Mouse (Mus musculus) megakaryocyte, embryonic 14.5 days (primary cell): ENCODE results near the gene Ap1b1. TPM values are rescaled to one million over a fixed set of nuclear protein-coding genes. Genes with fewer than 3 reads are reported as not detected.

Experiments used
- H3K27me3 ChIP-seq: replicated peaks from 2 replicates; pipeline ENCODE3; 2012; ENCODE audit warnings: inconsistent platforms
- H3K36me3 ChIP-seq: replicated peaks from 2 replicates; pipeline ENCODE3; 2012; ENCODE audit warnings: low read length, inconsistent platforms, mixed read lengths
- H3K4me1 ChIP-seq: 2 replicates; pipeline ENCODE4 v1.6.1; 2012; ENCODE audit warnings: inconsistent platforms
- H3K4me3 ChIP-seq: replicated peaks from 2 replicates; pipeline ENCODE3; 2012; ENCODE audit warnings: moderate library complexity, mild to moderate bottlenecking, inconsistent platforms
- H3K9me3 ChIP-seq: 2 replicates; pipeline ENCODE4 v1.6.1; 2012; ENCODE audit warnings: inconsistent platforms
- FLI1 ChIP-seq: IDR thresholded peaks from 2 replicates; pipeline ENCODE4 v1.6.1; 2012; ENCODE audit warnings: low read length, inconsistent platforms, mixed read lengths
- GATA1 ChIP-seq: IDR thresholded peaks from 3 replicates; pipeline ENCODE4 v1.6.1; 2012; ENCODE audit warnings: mixed read lengths, low read length, inconsistent platforms, borderline replicate concordance
- polyA plus RNA-seq: library from polyadenylated mRNA; stranded (reverse); fragments of >175 nt; gene quantifications from 2 replicates; pipeline ENCODE4 v1.2.3, GENCODE M21; 2012; ENCODE audit warnings: low replicate concordance; ENCODE audit not compliant: insufficient read depth

Gene Ap1b1
- polyA plus RNA-seq, 1 experiment = 57.8 TPM

DNA sequence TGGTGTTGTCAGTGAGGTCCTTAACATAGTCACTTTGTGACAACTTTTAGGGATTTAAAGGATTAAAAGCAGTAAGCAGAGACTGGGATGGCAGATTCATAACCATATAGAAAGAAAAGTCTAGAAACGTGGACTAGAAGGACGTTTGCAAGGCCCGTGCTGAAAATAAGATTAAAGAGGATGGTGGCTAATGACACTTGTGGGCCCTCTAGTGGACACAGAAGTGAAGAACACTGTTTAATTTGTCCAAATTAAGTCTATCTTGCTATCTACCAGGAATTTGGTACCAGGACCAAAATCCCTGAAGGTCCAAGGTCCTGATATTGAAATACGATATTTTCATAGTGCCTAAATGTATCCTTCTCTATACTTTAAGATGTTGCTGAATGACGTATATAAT, 2.4 kb upstream of the Ap1b1 start:
- TF ChIP-seq FLI1 (no peak), GATA1 (no peak)
- Histone ChIP-seq H3K4me3 (peak overlapping the region; percentile 66), H3K4me1 (peaks cover 52% of the 10 kb centered on the region), H3K27me3 (peaks cover 10% of the 10 kb centered on the region), H3K36me3 (peaks cover 14% of the 10 kb centered on the region), H3K9me3 (no peaks in the 10 kb centered on the region)

- H3K4me3 ChIP-seq = peak overlapping the region; percentile 66
- H3K36me3 ChIP-seq = peaks cover 17% of the 10 kb centered on the region
- no peaks in the 10 kb centered on the region for H3K9me3 ChIP-seq
- H3K4me1 ChIP-seq = peaks cover 58% of the 10 kb centered on the region
- H3K27me3 ChIP-seq = peaks cover 10% of the 10 kb centered on the region
- TF ChIP-seq GATA1 (no peak), FLI1 (no peak)
Observed at GRCm38 (mm10) chr11:4984799-4985198, 1.8 kb upstream of the Ap1b1 start.

GRCm38 (mm10) chr11:4987487-4987852, 846 bp downstream of the Ap1b1 start:
- H3K4me1 ChIP-seq = peaks cover 82% of the 10 kb centered on the region

GRCm38 (mm10) chr11:4989187-4989586, 2.6 kb downstream of the Ap1b1 start:
- no peaks in the 10 kb centered on the region for H3K9me3 ChIP-seq
- H3K36me3 ChIP-seq = peaks cover 61% of the 10 kb centered on the region
- peak overlapping the region; percentile 96 for H3K4me3 ChIP-seq
- no peaks in the 10 kb centered on the region for H3K27me3 ChIP-seq
- peaks cover 81% of the 10 kb centered on the region for H3K4me1 ChIP-seq
- no peak for TF ChIP-seq GATA1
- no peak for TF ChIP-seq FLI1

More at GRCm38 (mm10) chr11:4987487-4987852, 846 bp downstream of the Ap1b1 start:
- TF ChIP-seq GATA1 = no peak
- no peak for TF ChIP-seq FLI1
- H3K9me3 ChIP-seq = no peaks in the 10 kb centered on the region
- H3K36me3 ChIP-seq = peaks cover 44% of the 10 kb centered on the region
- H3K4me3 ChIP-seq = peak overlapping the region; percentile 96
- H3K27me3 ChIP-seq = peaks cover 4% of the 10 kb centered on the region

DNA sequence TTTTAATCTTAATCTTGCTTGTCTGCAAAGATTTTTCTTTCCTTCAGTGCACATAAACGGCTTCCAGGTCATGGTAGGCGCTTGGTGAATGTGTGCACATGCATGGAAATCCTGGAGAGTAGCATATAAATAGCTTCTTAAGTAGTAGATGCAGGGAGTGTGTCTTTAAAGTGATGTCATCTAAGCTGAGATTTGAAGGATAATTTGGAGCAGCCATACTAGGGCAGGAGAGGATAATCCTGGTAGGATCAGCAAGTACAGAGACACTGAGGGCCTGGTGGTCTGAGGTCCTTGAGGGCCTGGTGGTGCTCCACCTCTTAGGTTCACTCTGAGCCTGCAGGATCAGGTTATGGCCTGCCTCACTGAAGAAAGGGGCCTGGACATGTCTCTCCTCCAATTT, 5.8 kb downstream of the Ap1b1 start:
- Histone ChIP-seq H3K4me1 (peaks cover 70% of the 10 kb centered on the region), H3K4me3 (no peak overlapping the region), H3K9me3 (no peaks in the 10 kb centered on the region), H3K27me3 (no peaks in the 10 kb centered on the region), H3K36me3 (peaks cover 89% of the 10 kb centered on the region)
- no peak for TF ChIP-seq GATA1

GRCm38 (mm10) chr11:4995676-4996075, 9.1 kb downstream of the Ap1b1 start:
- Histone ChIP-seq H3K27me3 (no peaks in the 10 kb centered on the region), H3K4me3 (no peak overlapping the region), H3K9me3 (no peaks in the 10 kb centered on the region), H3K36me3 (peaks cover 93% of the 10 kb centered on the region), H3K4me1 (peaks cover 64% of the 10 kb centered on the region)
- TF ChIP-seq GATA1 (no peak), FLI1 (no peak)

- Histone ChIP-seq H3K36me3 (peaks cover 93% of the 10 kb centered on the region), H3K9me3 (no peaks in the 10 kb centered on the region)
Observed at GRCm38 (mm10) chr11:4996621-4997199, 10.1 kb downstream of the Ap1b1 start.

DNA sequence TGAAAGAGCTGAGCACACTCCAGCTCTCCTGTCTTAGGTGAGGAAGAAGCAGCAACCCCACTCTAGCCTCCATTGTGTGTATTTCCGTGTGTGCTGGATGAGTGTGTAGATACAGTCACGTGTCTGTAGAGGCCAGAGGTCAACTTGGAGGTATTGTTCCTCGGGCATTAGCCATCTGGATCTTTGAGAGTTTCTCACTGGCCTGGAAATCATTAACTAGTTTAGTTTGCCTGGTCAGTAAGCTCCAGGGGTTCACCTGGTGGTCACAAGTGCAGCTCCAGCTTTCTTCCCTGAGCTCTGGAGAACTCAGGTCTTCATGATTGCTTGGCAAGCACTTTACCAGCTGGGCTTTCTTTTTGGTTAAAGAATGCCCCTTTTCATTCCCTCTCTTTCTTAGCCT, 11.7 kb downstream of the Ap1b1 start:
- peaks cover 65% of the 10 kb centered on the region for H3K4me1 ChIP-seq
- no peaks in the 10 kb centered on the region for H3K27me3 ChIP-seq
- H3K36me3 ChIP-seq = peaks cover 90% of the 10 kb centered on the region
- no peak overlapping the region for H3K4me3 ChIP-seq
- no peaks in the 10 kb centered on the region for H3K9me3 ChIP-seq
- TF ChIP-seq FLI1 (no peak), GATA1 (no peak)

More at GRCm38 (mm10) chr11:4996621-4997199, 10.1 kb downstream of the Ap1b1 start:
- Histone ChIP-seq H3K4me3 (no peak overlapping the region), H3K4me1 (peaks cover 61% of the 10 kb centered on the region), H3K27me3 (no peaks in the 10 kb centered on the region)
- TF ChIP-seq GATA1 = no peak
- TF ChIP-seq FLI1 = no peak

DNA sequence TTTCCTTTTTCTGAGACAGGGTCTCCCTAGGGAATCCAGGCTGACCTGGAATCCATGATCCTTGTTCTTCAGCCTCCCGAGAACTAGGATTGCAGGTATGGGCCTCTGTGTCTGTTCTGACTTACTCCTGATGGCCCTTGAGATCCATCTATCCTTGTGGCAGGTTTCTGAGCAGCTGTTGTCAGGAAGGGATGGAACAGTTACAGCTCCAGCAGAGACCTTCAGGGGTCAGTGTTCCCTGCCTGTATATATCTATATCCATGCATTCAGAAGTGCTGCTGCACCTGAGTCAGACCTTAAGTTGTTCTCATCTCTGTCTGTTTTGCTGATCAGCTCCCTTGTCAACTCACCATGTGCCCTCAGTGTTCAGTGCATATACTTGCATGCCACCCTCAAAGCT, 12.1 kb downstream of the Ap1b1 start:
- no peaks in the 10 kb centered on the region for H3K27me3 ChIP-seq
- TF ChIP-seq GATA1 = no peak
- no peak for TF ChIP-seq FLI1
- H3K9me3 ChIP-seq = no peaks in the 10 kb centered on the region
- H3K36me3 ChIP-seq = peaks cover 90% of the 10 kb centered on the region
- H3K4me3 ChIP-seq = no peak overlapping the region
- peaks cover 70% of the 10 kb centered on the region for H3K4me1 ChIP-seq

DNA sequence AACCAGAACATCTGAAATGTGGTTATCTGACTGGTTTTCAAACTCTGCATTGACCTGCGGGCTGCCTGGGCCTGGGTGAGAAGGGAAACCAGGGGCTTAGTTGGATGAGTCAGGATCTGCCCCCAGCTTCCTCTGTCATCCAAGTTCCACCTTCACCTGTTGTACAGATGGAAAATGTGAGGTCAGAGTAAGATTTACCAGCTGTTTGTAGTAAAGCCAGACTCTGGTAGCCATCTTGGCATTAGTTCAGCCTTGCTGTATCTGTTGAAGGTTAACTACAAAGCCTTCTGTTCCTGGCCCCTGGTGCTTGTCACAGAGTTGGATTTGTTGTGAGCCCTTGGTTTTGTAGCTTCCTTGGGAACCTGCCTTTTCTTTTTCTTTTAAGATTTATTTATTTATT, 13.6 kb downstream of the Ap1b1 start:
- H3K36me3 ChIP-seq = peaks cover 83% of the 10 kb centered on the region
- TF ChIP-seq GATA1 = no peak
- TF ChIP-seq FLI1 = no peak
- no peak overlapping the region for H3K4me3 ChIP-seq
- no peaks in the 10 kb centered on the region for H3K9me3 ChIP-seq
- no peaks in the 10 kb centered on the region for H3K27me3 ChIP-seq
- H3K4me1 ChIP-seq = peaks cover 66% of the 10 kb centered on the region

DNA sequence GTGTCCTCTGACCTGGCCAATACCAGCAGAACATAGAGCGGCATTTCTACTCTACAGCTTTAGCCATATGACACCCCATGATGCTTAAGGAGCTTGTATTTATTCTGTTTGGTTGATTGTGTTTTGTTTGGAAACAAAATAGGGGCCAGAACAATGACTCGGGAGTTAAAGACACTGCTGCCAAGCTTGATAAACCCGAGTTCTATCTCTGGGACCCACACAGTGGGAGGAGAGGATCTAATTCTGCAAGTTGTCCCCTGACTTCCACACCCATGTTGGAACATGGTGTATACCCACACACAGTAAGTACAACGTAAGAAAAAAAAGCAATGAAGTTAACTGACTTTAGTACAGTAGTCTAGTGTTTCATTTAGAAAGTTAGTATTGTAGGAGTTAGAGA, 16.2 kb downstream of the Ap1b1 start:
- TF ChIP-seq GATA1 (no peak), FLI1 (no peak)
- Histone ChIP-seq H3K9me3 (no peaks in the 10 kb centered on the region), H3K4me1 (peaks cover 82% of the 10 kb centered on the region), H3K36me3 (peaks cover 81% of the 10 kb centered on the region), H3K27me3 (no peaks in the 10 kb centered on the region), H3K4me3 (peak overlapping the region; percentile 70)
